Mouse (Mus musculus): ENCODE results near the gene Gtf3a. TPM values are rescaled to one million over a fixed set of nuclear protein-coding genes. Genes with fewer than 3 reads are reported as not detected.

Gene Gtf3a
- polyA plus RNA-seq, 2 experiments, result 87.0 to 100 TPM

GRCm38 (mm10) chr5:146981376-146981775 is 32.9 kb downstream of the Gtf3a start:
- no peak for TF ChIP-seq POLR2A (IDR thresholded peaks at IDR 0.05; ENCODE audit: borderline replicate concordance, extremely low read depth, insufficient read depth, insufficient read length)
- Histone ChIP-seq H3K27me3 (ENCODE audit: control insufficient read depth, insufficient read depth, low read length) (no peaks in the 10 kb centered on the region; the same call in 1 of the 2 replicates), H3K4me1 (ENCODE audit: control insufficient read depth, insufficient read depth, low read length) (no peaks in the 10 kb centered on the region), H3K4me2 (replicated peaks; ENCODE audit: low read depth, low read length, severe bottlenecking) (no peak overlapping the region), H3K4me3 (replicated peaks; ENCODE audit: low read length) (no peak overlapping the region), H3K9me3 (ENCODE audit: control insufficient read depth, low read length) (no peaks in the 10 kb centered on the region), H3K9ac (ENCODE audit: low read depth, low read length, severe bottlenecking) (no peak overlapping the region), H3K27ac (replicated peaks; ENCODE audit: low read depth, low read length) (no peak overlapping the region), H3K36me3 (ENCODE audit: control insufficient read depth, insufficient read depth, low read length) (no peaks in the 10 kb centered on the region)
- 87% methylated on average over 6 of the region's 6 CpGs for WGBS
- DNase-seq (ENCODE audit: low spot score) (no peak), ATAC-seq (ENCODE audit: low FRiP score, low read depth) (no peak)

GRCm38 (mm10) chr5:146983216-146983615 is 34.8 kb downstream of the Gtf3a start:
- Histone ChIP-seq H3K9ac (ENCODE audit: low read depth, low read length, severe bottlenecking) (no peak overlapping the region), H3K9me3 (ENCODE audit: control insufficient read depth, low read length) (no peaks in the 10 kb centered on the region), H3K27me3 (ENCODE audit: control insufficient read depth, insufficient read depth, low read length) (no peaks in the 10 kb centered on the region; the same call in 1 of the 2 replicates), H3K4me2 (replicated peaks; ENCODE audit: low read depth, low read length, severe bottlenecking) (no peak overlapping the region), H3K4me3 (replicated peaks; ENCODE audit: low read length) (no peak overlapping the region), H3K4me1 (ENCODE audit: control insufficient read depth, insufficient read depth, low read length) (no peaks in the 10 kb centered on the region), H3K36me3 (ENCODE audit: control insufficient read depth, insufficient read depth, low read length) (no peaks in the 10 kb centered on the region), H3K27ac (replicated peaks; ENCODE audit: low read depth, low read length) (no peak overlapping the region)
- ATAC-seq (ENCODE audit: low FRiP score, low read depth) (no peak), DNase-seq (ENCODE audit: low spot score) (peak; percentile 47)
- 7% methylated on average over 8 of the region's 8 CpGs for WGBS
- TF ChIP-seq POLR2A (IDR thresholded peaks at IDR 0.05; ENCODE audit: borderline replicate concordance, extremely low read depth, insufficient read depth, insufficient read length), result no peak

GRCm38 (mm10) chr5:146985725-146986433 is 37.4 kb downstream of the Gtf3a start:
- Histone ChIP-seq H3K27me3 (ENCODE audit: control insufficient read depth, insufficient read depth, low read length) (no peaks in the 10 kb centered on the region; the same call in 1 of the 2 replicates), H3K9ac (ENCODE audit: low read depth, low read length, severe bottlenecking) (no peak overlapping the region), H3K4me1 (ENCODE audit: control insufficient read depth, insufficient read depth, low read length) (no peaks in the 10 kb centered on the region), H3K27ac (replicated peaks; ENCODE audit: low read depth, low read length) (no peak overlapping the region), H3K4me3 (replicated peaks; ENCODE audit: low read length) (no peak overlapping the region), H3K36me3 (ENCODE audit: control insufficient read depth, insufficient read depth, low read length) (no peaks in the 10 kb centered on the region), H3K9me3 (ENCODE audit: control insufficient read depth, low read length) (no peaks in the 10 kb centered on the region), H3K4me2 (replicated peaks; ENCODE audit: low read depth, low read length, severe bottlenecking) (no peak overlapping the region)
- ATAC-seq (ENCODE audit: low FRiP score, low read depth) (no peak), DNase-seq (ENCODE audit: low spot score) (no peak)
- WGBS, result 69% methylated on average over 21 of the region's 21 CpGs
- no peak for TF ChIP-seq POLR2A (IDR thresholded peaks at IDR 0.05; ENCODE audit: borderline replicate concordance, extremely low read depth, insufficient read depth, insufficient read length)

- no peaks in the 10 kb centered on the region; the same call in 1 of the 2 replicates for H3K27me3 ChIP-seq (ENCODE audit: control insufficient read depth, insufficient read depth, low read length)
- WGBS, result 82% methylated on average over 10 of the region's 10 CpGs
- no peak for TF ChIP-seq POLR2A (IDR thresholded peaks at IDR 0.05; ENCODE audit: borderline replicate concordance, extremely low read depth, insufficient read depth, insufficient read length)
- no peaks in the 10 kb centered on the region for H3K36me3 ChIP-seq (ENCODE audit: control insufficient read depth, insufficient read depth, low read length)
- ATAC-seq (ENCODE audit: low FRiP score, low read depth) (no peak), DNase-seq (ENCODE audit: low spot score) (no peak)
- no peaks in the 10 kb centered on the region for H3K4me1 ChIP-seq (ENCODE audit: control insufficient read depth, insufficient read depth, low read length)
- H3K9me3 ChIP-seq (ENCODE audit: control insufficient read depth, low read length), result no peaks in the 10 kb centered on the region
- H3K9ac ChIP-seq (ENCODE audit: low read depth, low read length, severe bottlenecking), result no peak overlapping the region
- H3K4me3 ChIP-seq (replicated peaks; ENCODE audit: low read length), result no peak overlapping the region
- no peak overlapping the region for H3K27ac ChIP-seq (replicated peaks; ENCODE audit: low read depth, low read length)
- no peak overlapping the region for H3K4me2 ChIP-seq (replicated peaks; ENCODE audit: low read depth, low read length, severe bottlenecking)
Observed at GRCm38 (mm10) chr5:146987588-146987987, 39.1 kb downstream of the Gtf3a start.

GRCm38 (mm10) chr5:146989051-146989450 is 40.6 kb downstream of the Gtf3a start:
- Histone ChIP-seq H3K4me1 (ENCODE audit: control insufficient read depth, insufficient read depth, low read length) (no peaks in the 10 kb centered on the region), H3K4me2 (replicated peaks; ENCODE audit: low read depth, low read length, severe bottlenecking) (no peak overlapping the region), H3K27ac (replicated peaks; ENCODE audit: low read depth, low read length) (no peak overlapping the region), H3K9ac (ENCODE audit: low read depth, low read length, severe bottlenecking) (no peak overlapping the region), H3K27me3 (ENCODE audit: control insufficient read depth, insufficient read depth, low read length) (no peaks in the 10 kb centered on the region; the same call in 1 of the 2 replicates), H3K4me3 (replicated peaks; ENCODE audit: low read length) (no peak overlapping the region), H3K36me3 (ENCODE audit: control insufficient read depth, insufficient read depth, low read length) (no peaks in the 10 kb centered on the region), H3K9me3 (ENCODE audit: control insufficient read depth, low read length) (no peaks in the 10 kb centered on the region)
- 69% methylated on average over 5 of the region's 5 CpGs for WGBS
- no peak for TF ChIP-seq POLR2A (IDR thresholded peaks at IDR 0.05; ENCODE audit: borderline replicate concordance, extremely low read depth, insufficient read depth, insufficient read length)
- ATAC-seq (ENCODE audit: low FRiP score, low read depth) (no peak), DNase-seq (ENCODE audit: low spot score) (no peak)
